Mouse (Mus musculus): ENCODE data around the gene Il1rap.

The Il1rap gene

DNA sequence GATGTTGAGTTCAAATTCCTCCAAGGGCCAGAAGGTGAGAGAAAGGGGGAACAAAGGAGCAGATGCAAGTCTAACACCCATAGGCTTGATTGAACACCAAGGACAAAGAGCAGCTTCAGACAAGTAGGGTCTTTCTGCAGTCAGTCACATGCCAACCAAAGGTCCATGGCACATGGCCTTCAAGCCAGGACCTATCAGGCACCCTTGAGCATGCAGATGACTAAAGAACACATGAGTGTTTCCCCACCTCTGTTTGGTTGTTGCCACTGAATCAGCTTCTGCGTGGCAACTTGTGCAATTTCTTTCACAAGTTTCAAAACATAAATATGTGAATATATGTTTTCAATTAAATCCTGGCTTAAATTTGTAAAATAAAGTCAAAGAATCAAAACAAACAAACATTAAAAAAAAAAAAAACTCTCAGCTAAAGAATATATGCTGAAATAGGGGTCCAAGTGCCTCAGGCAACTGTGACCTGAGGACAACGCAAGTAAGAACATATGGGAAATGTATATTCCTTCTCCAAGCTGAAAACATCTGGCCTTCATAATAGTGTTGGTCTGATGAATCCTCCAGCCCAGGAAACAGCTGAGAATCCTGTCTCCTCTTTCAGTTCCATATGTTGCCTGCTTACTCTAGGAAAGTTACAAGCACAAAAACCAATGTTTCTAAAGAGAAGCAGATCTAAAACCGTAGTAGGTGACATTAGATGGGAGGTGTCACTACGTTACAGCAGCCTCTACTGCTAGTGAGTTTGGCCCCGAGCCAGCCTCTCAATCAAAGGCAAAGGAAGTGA is 142.6 kb downstream of the Il1rap start:
- in situ Hi-C loops (cut with MboI, MseI), result loop anchor here in 1 of 2 experiments (5.0 kb wide), 1 partner anchor 102 kb away; no protein-coding TSS in a partner anchor

DNA sequence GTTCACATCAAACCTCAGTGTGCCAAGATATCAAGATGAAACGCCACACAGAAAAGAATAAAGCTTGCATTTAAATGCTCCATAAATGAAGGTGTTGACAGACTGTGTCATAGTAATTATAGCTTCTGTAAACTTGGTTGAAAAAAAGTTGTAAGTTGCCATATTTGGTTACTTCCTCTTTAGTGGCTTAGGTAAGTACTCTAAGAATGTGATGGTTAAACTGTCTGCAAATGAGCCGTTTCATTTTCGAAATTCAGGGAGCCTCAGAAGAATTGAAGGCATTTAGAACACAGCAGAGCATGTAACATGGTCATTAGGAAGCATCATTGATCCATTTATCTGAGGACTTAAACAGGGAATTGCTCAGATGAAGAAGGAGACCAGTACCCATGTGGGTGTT is 146.6 kb downstream of the Il1rap start:
- in situ Hi-C loops (cut with MboI, MseI), result no loop called here

DNA sequence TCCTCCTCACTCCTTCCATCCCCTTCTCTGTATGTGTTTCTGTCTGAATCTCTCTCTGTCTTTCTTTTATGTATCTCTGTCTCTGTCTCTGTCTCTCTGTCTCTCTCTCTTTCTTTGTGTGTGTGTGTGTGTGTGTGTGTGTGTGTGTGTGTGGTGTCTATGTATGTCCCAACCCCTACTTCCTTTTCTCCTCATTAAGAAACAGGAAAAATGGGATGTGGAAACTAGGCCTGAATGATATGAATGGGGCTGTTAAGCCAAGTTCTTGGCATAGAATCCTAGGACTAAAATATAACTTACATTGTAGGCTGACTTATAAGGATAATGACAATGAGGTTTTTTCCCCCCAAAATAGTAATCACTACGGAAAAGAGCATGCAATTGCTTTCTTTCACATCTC is 149.4 kb downstream of the Il1rap start:
- in situ Hi-C loops (cut with MboI, MseI), result no loop called here

DNA sequence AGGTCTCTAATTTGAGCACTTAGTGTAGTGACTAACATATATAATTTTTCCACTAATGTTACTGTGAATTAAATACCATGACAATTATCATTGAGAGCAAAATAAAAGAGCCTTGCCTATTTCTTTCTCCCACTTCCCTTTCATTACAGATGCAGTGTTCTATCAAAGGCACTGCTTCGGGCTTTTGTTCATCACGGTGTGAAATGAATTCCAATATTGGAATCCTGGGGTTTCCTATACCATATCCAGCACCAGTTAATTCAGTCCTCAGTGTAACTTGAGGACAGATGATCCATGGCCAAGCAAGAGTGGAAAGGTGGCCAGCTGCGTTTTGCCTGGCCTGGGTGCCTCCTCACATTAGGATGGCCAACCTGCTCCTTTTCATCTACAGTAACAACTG is 151.1 kb downstream of the Il1rap start:
- in situ Hi-C loops (cut with MboI, MseI), result no loop called here

DNA sequence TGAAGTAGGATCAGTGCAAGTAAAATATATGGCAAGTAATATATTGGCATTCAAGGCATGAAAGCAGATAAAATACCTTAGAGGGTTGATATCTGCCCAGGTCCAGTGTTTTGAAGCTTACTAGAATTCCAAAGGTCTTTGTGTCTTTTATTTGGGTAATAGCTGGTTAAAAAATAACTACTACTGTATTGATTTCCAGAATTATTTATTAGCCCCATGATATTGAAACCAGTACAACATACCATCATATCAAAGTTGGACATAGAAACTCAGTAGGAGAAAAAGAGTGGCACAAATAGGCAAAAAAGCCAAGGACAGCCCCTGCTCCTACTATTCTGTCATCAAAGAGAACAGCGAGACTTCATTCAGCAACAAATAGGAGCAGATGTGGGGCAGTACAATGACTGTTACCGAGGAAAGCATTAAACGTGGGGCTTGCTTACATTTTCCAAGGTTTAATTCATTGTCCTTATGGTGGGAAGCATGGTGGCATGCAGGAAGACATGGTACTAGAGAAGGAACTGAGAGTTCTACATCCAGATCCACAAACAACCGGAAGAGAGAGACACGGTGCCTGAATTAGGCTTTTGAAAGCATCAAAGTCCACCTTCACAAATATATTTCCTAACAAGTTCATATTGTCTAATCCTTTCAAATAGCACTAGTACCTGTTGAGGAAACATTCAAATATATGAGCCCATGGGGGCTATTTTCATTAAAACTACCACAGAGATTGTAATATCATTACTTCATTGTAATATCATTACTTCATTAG is 174.1 kb downstream of the Il1rap start:
- in situ Hi-C loops (cut with MboI, MseI), result no loop called here

DNA sequence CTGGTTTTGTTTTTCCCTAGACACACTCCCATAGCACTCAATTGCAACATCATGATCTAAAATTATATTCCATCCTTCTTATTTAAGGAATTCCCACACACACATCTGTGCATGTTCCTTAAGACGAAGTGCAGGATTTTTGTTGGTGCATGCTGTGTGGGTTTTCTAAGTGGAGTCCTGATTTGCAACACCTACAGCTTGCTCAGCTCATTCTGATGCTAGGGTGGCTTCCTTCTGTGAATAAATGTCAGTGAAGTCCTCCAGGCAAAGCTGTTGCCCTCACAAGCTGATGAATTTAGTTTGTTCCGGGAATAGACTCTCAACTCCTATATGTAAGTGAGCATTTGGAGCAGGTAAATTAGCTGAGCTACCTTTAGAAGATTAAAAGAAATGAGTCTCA is 194.5 kb downstream of the Il1rap start:
- in situ Hi-C loops (cut with MboI, MseI), result loop anchor here in 1 of 2 experiments (25.0 kb wide), 1 partner anchor 686 kb away; no protein-coding TSS in a partner anchor

DNA sequence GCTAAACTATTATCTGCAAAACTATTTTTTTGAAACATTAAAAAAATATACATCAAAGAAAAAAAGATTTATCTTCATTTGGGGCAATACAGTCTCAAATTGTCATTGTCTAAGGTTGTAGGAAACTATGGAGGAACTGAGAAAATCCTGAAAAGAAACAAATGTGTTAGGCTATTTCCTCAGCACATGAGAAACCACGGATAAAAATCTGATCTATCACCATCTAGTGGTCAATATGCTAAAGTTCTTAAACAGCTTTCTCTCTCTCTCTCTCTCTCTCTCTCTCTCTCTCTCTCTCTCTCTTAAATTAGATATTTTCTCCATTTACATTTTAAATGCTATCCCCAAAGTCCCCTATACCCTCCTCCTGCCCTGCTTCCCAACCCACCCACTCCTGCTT is 195.6 kb downstream of the Il1rap start:
- in situ Hi-C loops (cut with MboI, MseI), result loop anchor here in 1 of 2 experiments (25.0 kb wide), 1 partner anchor 685 kb away; no protein-coding TSS in a partner anchor

Measured in T-helper 17 cell (primary cell).